In the genomic region with DNA sequence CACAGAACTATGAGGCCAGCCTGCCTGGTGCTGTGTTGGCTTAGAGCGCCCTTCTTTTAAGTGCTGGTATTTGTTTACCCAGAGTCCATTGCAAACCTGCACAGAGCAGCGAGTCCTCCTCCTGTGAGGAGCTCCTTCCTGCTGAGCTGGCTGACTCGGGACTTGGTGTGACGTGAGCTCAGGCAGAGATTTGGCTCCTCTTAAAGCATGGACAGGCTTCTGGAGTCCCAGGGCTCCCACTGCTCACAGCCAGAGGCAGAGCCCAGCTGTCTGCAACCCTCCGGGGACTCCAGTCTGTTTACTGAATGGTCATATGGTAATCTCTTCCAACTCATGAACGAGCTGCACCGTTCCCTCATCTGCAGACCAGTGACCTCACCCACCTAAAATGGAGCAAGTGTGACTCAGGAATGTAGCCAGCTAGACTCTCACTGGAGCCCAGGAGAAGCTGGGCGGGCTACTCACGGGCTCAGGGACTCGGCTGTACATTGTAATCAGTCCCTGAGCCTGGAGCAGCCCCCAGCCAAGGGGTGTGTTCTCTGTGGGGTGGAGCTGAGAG, we compare ENCODE assay signal across 8 mouse cellular contexts.
DNase-seq lines count a peak whose midpoint lies in the region; ATAC-seq lines count a peak whose summit lies in the region.

No protein-coding gene starts in this region.

- intact Hi-C loops in left cerebral cortex, postnatal 4 days (cut with DNase I): no loop called here
- intact Hi-C loops in left cerebral cortex, postnatal 36 days (cut with DNase I): no loop called here

- no peak overlapping the region for H3K4me3 ChIP-seq in embryonic facial prominence, embryonic 13.5 days
- peak overlapping the region; percentile 31 for H3K4me3 ChIP-seq in heart, embryonic 13.5 days
- no peak overlapping the region for H3K4me3 ChIP-seq in kidney, embryonic 16.5 days (ENCODE audit: low read length)
- no peak overlapping the region for H3K4me3 ChIP-seq in stomach, embryonic 14.5 days (ENCODE audit: low read depth, low read length)

- H3K27ac ChIP-seq in embryonic facial prominence, embryonic 13.5 days: no peak overlapping the region
- peak overlapping the region; percentile 94 for H3K27ac ChIP-seq in heart, embryonic 13.5 days (replicated peaks)
- no peak overlapping the region for H3K27ac ChIP-seq in kidney, embryonic 16.5 days (ENCODE audit: low read length)
- H3K27ac ChIP-seq in stomach, embryonic 14.5 days (ENCODE audit: low read length): peak overlapping the region; percentile 72

- H3K9ac ChIP-seq in embryonic facial prominence, embryonic 13.5 days: no peak overlapping the region
- H3K9ac ChIP-seq in heart, embryonic 13.5 days: peak overlapping the region; percentile 52
- H3K9ac ChIP-seq in kidney, embryonic 16.5 days (replicated peaks; ENCODE audit: low read length): no peak overlapping the region
- H3K9ac ChIP-seq in stomach, embryonic 14.5 days (replicated peaks; ENCODE audit: low read depth, low read length): no peak overlapping the region

- H3K4me1 ChIP-seq in embryonic facial prominence, embryonic 13.5 days: peaks cover 36% of the 10 kb centered on the region
- H3K4me1 ChIP-seq in heart, embryonic 13.5 days: peaks cover 36% of the 10 kb centered on the region
- no peaks in the 10 kb centered on the region; the same call in 1 of the 2 replicates for H3K4me1 ChIP-seq in kidney, embryonic 16.5 days (ENCODE audit: insufficient read depth, low read length)
- H3K4me1 ChIP-seq in stomach, embryonic 14.5 days (ENCODE audit: control insufficient read depth, insufficient read depth, low read length): peaks cover 37% of the 10 kb centered on the region

- peak overlapping the region; percentile 36 for H3K4me2 ChIP-seq in embryonic facial prominence, embryonic 13.5 days
- peak overlapping the region; percentile 60 for H3K4me2 ChIP-seq in heart, embryonic 13.5 days
- peak overlapping the region; percentile 7; the same call in 1 of the 2 replicates for H3K4me2 ChIP-seq in kidney, embryonic 16.5 days (replicated peaks; ENCODE audit: low read depth, low read length)
- H3K4me2 ChIP-seq in stomach, embryonic 14.5 days (replicated peaks; ENCODE audit: low read depth, low read length): peak overlapping the region; percentile 28

- DNase-seq in left cerebral cortex, postnatal 4 days: peak; percentile 24
- DNase-seq in left cerebral cortex, postnatal 36 days (ENCODE audit: low spot score in 2 of 2): no peak
- DNase-seq in lung, postnatal 14 days: peak; percentile 35
- no peak for DNase-seq in right cerebral cortex, postnatal 4 days

- H3K27me3 ChIP-seq in embryonic facial prominence, embryonic 13.5 days: no peaks in the 10 kb centered on the region
- no peaks in the 10 kb centered on the region for H3K27me3 ChIP-seq in heart, embryonic 13.5 days (replicated peaks)
- H3K27me3 ChIP-seq in kidney, embryonic 16.5 days (ENCODE audit: insufficient read depth, low read length): no peaks in the 10 kb centered on the region
- no peaks in the 10 kb centered on the region for H3K27me3 ChIP-seq in stomach, embryonic 14.5 days (ENCODE audit: control insufficient read depth, insufficient read depth, low read length)

- ATAC-seq in embryonic facial prominence, embryonic 13.5 days (ENCODE audit: insufficient number of reproducible peaks, insufficient read depth, low FRiP score, low TSS enrichment, low read depth): no peak
- ATAC-seq in heart, embryonic 13.5 days (ENCODE audit: extremely low read depth, insufficient number of reproducible peaks, low FRiP score, low TSS enrichment): peak; percentile 71
- ATAC-seq in kidney, embryonic 16.5 days (ENCODE audit: low FRiP score, low TSS enrichment): peak; percentile 64
- peak; percentile 90 for ATAC-seq in stomach, embryonic 14.5 days (ENCODE audit: insufficient number of reproducible peaks, insufficient read depth, low FRiP score, low read depth)

- no peaks in the 10 kb centered on the region for H3K9me3 ChIP-seq in embryonic facial prominence, embryonic 13.5 days
- H3K9me3 ChIP-seq in heart, embryonic 13.5 days: no peaks in the 10 kb centered on the region
- H3K9me3 ChIP-seq in kidney, embryonic 16.5 days (ENCODE audit: low read length): no peaks in the 10 kb centered on the region
- no peaks in the 10 kb centered on the region for H3K9me3 ChIP-seq in stomach, embryonic 14.5 days (ENCODE audit: control insufficient read depth, low read depth, low read length)

- H3K36me3 ChIP-seq in embryonic facial prominence, embryonic 13.5 days: no peaks in the 10 kb centered on the region
- no peaks in the 10 kb centered on the region for H3K36me3 ChIP-seq in heart, embryonic 13.5 days
- no peaks in the 10 kb centered on the region for H3K36me3 ChIP-seq in kidney, embryonic 16.5 days (ENCODE audit: insufficient read depth, low read length)
- no peaks in the 10 kb centered on the region for H3K36me3 ChIP-seq in stomach, embryonic 14.5 days (ENCODE audit: control insufficient read depth, insufficient read depth, low read length)

- 16% methylated on average over 10 of the region's 10 CpGs for WGBS in embryonic facial prominence, embryonic 13.5 days
- 5% methylated on average over 10 of the region's 10 CpGs for WGBS in heart, embryonic 13.5 days
- WGBS in kidney, embryonic 16.5 days: 36% methylated on average over 10 of the region's 10 CpGs
- WGBS in stomach, embryonic 14.5 days: 8% methylated on average over 10 of the region's 10 CpGs

Comparison
In these comparisons a context has a peak if more than half of its experiments do, and no peak if none do; other contexts are left out.
1. DNase-seq: peak in left cerebral cortex, postnatal 4 days (single experiment) and lung, postnatal 14 days (single experiment); none in left cerebral cortex, postnatal 36 days (0 of 2) and right cerebral cortex, postnatal 4 days (single experiment).
2. H3K27ac ChIP-seq: peak in heart, embryonic 13.5 days (single experiment) and stomach, embryonic 14.5 days (single experiment); none in embryonic facial prominence, embryonic 13.5 days (single experiment) and kidney, embryonic 16.5 days (single experiment).
3. H3K4me2 ChIP-seq: peak in every context shown above with its lines; median percentile 60 in heart, embryonic 13.5 days; 36 in embryonic facial prominence, embryonic 13.5 days; 28 in stomach, embryonic 14.5 days; 7 in kidney, embryonic 16.5 days.